Mouse (Mus musculus) brain, embryonic 14.5 days (tissue): ENCODE measurements around the gene Akap13. TPM values are rescaled to one million over a fixed set of nuclear protein-coding genes. Genes with fewer than 3 reads are reported as not detected.

ENCODE experiments used
- DNase-seq: peaks from one replicate; pipeline ENCODE4 v3.0.0-alpha.2; 2011; ENCODE audit warnings: low read depth
- CTCF ChIP-seq: fragments of 200-500 bp; IDR thresholded peaks from 2 replicates; pipeline ENCODE4 v1.5.1; 2012; ENCODE audit warnings: inconsistent platforms, mild to moderate bottlenecking, moderate library complexity, borderline replicate concordance; ENCODE audit not compliant: insufficient read depth, insufficient read length; ENCODE audit errors: extremely low read depth
- POLR2A ChIP-seq: fragments of 200-500 bp; IDR thresholded peaks from 2 replicates; pipeline ENCODE4 v1.6.1; 2012; ENCODE audit warnings: mild to moderate bottlenecking, inconsistent platforms, borderline replicate concordance; ENCODE audit not compliant: poor library complexity, insufficient read depth, insufficient read length, severe bottlenecking; ENCODE audit errors: extremely low read depth
- polyA plus RNA-seq: library from polyadenylated mRNA; depleted of rRNA; stranded (reverse); fragments of >200 nt; gene quantifications from 2 replicates; pipeline ENCODE4 v1.2.3, GENCODE M21; 2012

Akap13 gene
- polyA plus RNA-seq, 1 experiment, result 11.5 TPM

DNA sequence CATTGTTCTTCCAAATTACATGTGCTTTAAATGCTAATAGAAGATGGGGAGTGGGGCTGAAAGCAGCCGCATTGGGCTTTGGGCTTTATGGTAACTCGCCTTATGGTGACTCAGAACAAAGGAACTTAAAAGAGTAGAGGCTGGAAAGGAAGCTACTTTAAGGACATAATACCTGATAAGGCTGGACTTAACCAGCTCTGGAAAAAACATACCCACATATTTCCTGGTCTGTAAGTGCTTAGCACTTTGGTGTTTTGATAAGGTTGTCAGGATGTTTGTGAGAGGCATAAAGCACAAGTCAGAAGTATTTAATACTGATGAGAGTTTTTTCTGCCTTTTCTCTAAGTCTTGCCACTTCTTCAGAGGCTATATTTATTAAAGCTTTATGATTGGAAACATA is 128.8 kb downstream of the Akap13 start:
- no peak for DNase-seq
- TF ChIP-seq CTCF (no peak), POLR2A (no peak)

DNA sequence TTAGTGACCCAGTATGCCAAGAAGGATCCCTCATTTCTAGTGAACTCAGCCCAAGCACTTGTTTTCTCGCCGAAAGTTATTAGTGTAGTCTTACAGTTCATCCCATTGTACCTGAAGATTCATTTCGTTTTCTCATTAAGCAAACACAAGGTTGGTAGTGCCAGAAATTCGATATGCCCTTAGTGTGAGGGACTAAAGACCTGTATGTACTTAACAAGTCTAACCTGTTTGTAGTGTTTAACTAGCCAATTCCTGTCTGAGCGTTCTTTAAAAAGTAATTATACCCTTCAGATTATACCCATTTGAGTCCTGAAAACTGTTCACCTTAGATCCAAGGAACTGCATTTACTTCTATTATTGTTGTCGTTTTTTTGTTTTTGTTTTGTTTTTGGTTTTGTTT is 130.1 kb downstream of the Akap13 start:
- TF ChIP-seq POLR2A (no peak), CTCF (no peak)
- DNase-seq, result no peak

DNA sequence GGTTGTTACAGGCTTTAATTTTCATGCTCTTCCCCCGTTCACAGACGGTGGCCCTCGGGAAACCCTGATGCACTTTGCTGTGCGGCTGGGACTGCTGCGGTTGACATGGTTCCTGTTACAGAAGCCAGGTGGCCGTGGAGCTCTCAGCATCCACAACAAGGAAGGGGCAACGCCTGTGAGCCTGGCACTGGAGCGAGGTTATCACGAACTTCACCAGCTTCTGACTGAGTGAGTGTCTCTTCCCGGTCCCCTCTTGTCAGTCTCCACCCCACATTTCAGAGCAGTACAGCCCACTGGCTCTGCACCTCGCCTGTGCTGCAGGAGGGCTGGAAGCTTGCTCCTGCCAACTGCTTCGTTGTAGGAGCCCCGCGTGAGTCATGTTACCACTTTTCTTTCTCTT is 130.8 kb downstream of the Akap13 start:
- TF ChIP-seq CTCF, result no peak
- TF ChIP-seq POLR2A, result no peak
- DNase-seq, result no peak

DNA sequence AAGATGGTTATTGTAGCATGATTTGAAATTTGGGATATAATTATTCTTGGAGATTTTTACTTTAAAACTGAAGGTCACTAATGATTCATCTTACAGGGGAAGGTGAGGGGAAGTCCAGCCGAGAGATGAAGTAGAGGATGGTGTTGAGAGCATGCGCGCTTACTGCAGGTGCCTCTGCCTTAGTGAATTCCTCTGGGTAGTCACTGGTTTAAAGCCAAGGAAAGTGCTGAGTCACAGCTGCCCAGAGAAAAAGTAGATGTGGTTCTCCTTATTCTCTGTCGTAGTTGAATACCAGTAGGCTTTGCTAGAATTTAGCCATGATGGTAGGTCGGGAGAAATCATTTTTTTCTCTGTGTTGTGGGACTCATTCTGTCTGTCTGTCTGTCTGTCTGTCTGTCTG is 132.4 kb downstream of the Akap13 start:
- DNase-seq, result no peak
- TF ChIP-seq POLR2A, result no peak
- no peak for TF ChIP-seq CTCF

DNA sequence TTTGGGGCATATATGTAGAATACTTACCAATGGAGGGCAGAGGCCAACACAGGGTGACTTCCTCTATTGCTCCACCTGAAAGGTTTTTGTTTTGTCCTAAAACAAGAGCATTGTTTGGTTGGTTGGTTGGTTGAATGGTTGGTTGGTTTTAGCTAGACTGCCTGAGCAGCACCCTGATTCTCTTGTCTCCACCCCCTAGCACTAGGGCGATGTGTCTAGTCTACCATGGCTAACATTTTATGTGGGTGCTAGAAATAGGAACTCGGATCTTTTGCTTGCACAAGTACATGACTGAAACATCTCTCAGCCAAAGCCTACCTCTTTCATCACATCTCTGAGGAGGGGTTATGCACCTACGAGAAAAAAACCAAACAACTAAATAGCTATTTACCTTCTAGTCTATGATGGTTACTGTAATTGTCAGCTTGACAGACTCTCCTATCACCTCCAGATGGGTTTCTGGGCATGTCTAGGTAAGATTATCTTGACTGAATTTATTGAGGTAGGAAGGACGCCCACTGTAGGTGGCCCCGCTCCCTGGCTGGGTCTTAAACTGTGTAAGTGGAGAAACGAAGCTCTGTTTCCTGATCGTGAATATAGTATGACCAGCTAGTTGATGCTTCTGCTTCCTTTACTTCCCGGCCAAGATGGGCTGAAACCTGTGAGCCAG is 134.1 kb downstream of the Akap13 start:
- TF ChIP-seq CTCF (no peak), POLR2A (no peak)

DNA sequence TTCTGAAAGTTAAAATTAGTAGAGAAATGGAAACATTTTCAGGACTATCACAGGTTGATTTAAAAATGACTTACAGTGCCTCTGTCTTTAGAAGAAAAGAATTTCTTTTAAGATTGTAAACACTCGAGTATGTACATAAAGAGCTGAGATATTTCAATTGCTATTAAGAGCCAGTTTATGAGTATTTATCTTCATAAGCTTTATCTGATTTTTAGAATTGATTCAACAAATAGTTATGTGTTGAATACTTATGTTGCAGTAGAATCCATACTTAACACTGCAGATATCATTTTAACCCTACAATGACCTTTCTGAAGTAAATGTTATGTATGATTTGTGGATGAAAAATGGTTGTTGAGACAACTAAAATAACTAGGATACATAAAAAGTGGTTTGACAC is 136.6 kb downstream of the Akap13 start:
- TF ChIP-seq CTCF, result no peak

More for the DNA sequence above, 134.1 kb downstream of the Akap13 start:
- DNase-seq, result no peak

DNA sequence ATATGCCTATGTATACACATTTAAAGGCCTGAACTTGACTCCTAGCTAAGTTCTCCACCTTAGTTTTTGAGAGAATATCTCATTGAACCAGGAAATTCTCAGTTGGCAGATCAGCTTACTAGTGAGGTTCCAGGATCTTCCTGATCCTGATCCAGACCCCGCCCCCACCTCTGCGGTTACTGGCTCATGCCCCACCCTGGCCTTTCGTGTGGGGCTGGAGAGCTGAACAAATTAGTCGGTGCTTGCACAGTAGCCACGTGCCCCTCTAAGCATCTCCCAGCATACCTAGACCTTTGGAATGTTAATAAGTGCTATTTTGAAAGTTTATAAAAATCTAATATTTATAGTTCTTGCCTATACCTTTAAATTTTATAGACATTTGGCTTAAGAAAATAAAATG is 139.5 kb downstream of the Akap13 start:
- no peak for TF ChIP-seq CTCF
- TF ChIP-seq POLR2A, result no peak

More for the DNA sequence above, 136.6 kb downstream of the Akap13 start:
- DNase-seq, result no peak

DNA sequence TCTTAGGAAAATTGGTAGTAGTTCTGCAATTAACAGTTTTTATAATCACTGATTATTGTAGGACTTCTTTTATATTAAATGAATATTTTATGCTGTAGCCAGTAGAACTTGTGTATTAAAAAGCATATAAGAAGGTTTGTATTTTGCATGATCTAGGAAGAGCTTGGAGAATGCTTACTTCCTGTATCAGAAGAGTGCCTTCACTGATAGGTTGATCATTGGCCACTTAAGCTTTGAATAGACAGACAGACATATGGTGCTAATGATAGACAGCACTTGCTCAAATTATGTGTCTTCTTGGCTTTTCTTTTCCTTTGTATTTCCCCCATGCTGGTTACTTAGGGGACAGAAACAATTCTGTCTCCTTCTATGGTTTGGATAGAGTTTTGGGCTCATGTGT is 139.9 kb downstream of the Akap13 start:
- no peak for DNase-seq
- no peak for TF ChIP-seq CTCF
- TF ChIP-seq POLR2A, result no peak

More for the DNA sequence above, 139.5 kb downstream of the Akap13 start:
- no peak for DNase-seq

DNA sequence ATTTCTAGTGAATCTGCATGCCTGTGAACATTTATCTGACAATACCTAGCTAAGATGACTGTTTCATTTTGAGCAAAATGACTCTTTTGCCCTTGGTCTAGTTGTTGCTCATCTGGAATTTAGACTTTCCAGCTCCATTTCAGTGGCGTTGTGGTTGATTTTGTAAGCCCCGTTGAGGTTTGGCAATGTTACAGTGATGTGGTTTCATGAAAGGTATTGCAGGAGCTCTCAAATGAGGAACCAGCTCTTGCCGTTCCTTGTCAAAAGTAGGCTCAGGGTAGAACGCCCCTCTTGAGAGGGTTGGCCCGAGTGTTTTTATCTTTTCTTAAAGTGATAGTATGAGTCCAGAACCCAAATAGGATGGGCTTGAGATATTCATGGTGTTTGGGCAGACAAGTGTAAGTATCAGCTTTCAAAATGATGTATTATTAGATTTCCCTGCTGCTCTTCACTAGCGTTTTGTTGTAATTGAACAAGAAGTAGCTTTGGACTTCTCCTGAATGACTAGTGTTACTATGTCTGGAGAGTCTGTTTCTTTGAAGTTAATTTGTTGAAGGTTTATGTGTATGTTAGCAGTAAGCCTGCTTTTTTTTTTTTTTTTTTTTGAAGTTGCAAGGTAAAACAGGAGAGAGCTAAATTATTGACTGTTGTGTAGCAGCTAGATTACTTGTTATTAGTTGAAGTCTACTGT is 140.9 kb downstream of the Akap13 start:
- TF ChIP-seq POLR2A (no peak), CTCF (no peak)
- DNase-seq, result no peak

DNA sequence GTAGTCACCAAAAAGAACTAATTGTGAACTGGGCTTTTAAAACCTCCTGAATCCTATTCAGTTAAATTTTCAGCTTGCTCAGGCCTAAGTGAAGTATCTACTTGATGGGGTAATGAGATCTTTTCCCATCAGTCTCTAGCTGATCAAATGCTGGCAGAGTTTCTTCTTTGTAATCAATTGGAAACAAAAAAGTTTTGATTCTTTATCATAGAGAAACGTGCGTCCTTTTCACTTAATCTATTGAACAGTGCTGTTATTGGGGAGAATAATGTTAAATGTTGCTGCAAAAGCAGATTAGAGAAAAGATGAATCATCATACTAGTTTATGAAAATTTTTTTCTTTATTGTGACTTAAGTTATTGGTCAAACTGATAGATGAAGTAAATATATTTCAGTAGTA is 142.5 kb downstream of the Akap13 start:
- TF ChIP-seq CTCF (no peak), POLR2A (no peak)
- no peak for DNase-seq

DNA sequence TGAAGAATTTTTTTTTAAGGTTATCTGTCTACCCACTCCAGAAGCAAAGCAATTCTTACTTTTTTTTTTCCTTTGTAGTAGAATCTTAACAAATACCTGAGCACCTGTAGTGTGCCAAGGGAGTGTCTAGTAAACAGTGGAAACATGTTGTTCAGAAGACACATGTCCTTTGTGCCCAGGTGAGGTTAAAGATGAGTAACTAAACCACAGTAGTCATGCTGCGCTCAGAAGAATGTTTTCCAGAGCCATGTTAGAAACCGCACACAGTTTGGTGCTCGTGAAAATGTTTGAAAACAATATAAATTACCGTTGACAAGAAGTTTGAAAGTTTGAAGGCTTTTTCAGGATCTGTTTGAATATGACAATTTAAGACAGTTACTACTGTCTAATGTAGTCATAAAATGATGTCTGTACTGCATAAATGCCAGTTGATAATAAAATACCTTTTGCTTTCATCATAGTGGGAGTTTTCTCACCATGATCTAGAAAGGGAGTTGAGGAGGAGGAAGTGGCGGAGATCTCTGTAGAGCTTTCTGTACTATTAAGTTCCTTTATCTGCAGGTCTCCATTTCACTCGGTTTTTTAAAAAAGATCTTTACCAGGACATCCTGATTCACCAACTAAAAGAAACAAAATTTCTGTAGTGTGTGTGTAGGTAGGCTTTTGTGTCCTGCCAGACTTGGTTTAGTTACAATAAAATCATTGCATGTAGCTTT is 145.2 kb downstream of the Akap13 start:
- TF ChIP-seq POLR2A, result no peak
- no peak for TF ChIP-seq CTCF
- no peak for DNase-seq
